Mouse (Mus musculus): ENCODE results near the gene Plekhd1.

DNA sequence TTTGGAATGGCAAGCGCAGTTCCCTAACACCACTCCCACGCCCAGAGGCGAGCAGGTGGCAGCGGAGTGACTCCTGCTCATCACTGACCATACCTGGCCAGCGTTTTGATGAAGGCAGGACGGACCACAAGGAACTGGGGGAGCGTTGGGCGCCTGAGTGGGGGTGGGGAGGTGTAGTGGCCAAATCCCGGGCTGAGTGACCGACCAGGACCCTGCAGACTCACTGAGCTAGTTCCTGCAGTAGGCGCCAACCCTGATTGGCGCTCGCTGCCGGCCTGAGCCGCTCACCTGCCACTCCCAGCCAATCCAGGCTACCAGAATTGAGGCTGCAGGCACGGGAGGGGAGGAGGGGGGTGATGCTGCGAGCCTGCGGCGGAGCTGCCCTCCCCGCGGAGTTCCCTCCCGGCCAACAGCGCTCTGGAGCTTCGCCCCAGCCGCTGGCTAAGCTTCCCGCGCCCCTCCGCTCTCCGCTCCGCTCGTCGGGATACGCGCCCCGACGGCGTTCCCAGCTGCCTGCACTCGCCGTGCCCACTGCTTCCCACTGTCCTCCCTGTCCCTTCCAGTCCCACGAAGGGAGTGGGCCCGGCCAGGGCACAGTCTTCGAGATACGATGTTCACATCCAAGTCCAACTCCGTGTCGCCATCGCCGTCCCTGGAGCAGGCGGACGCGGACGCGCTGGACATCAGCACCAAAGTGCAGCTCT is at the start of gene Plekhd1:
- TF ChIP-seq CTCF (IDR thresholded peaks at IDR 0.05; ENCODE audit: borderline replicate concordance, insufficient read depth, low read length) (no peak), POLR2A (IDR thresholded peaks at IDR 0.05; ENCODE audit: low read depth, low read length) (no peak)
